Mouse (Mus musculus): ENCODE measurements at regions not wholly inside any gene's neighbourhood (a gene's known extent, or its start where the extent isn't known, plus 50 kb on each side); places are given as distances from the start of the nearest gene placed in this dataset.

DNA sequence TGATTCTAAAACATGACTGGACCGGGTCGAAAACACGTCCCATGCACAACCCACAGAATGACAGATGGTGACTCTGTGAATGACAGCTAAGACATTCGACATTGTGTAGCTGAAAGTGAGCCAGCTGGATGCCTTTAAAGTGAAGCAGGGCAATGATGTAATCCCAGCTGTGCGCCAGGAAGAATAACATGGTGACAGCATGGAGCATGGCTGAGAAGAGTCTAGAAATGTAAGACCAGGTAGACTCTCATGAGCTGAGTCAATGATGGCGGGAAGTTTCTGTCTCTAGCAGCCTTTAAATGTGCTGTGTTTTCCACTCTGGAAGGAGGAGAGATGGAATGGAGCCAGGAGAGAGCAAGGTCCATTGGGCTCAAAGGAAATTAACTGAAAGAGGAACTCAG lies 118.4 kb upstream of the Dock1 start:
- TF ChIP-seq CTCF (conservative IDR thresholded peaks at IDR 0.05; ENCODE audit: insufficient read depth, insufficient read length, low read depth, low read length): no peak
- TF ChIP-seq POLR2A (IDR thresholded peaks at IDR 0.05; ENCODE audit: low read depth, low read length): no peak
